Mouse (Mus musculus) gastrocnemius, adult 2 months (tissue): ENCODE data around the gene Gtf3c5. TPM values are rescaled to one million over a fixed set of nuclear protein-coding genes. Genes with fewer than 3 reads are reported as not detected.
A peak's percentile ranks its signal among the peaks of the same experiment; 100 is the strongest.

ENCODE experiments used
- DNase-seq: peaks from one replicate; pipeline ENCODE4 v3.0.0; 2022
- H3K27ac ChIP-seq: fragments of 200-600 bp; 2 replicates; pipeline ENCODE4 v1.8.1; 2022; ENCODE audit warnings: mild to moderate bottlenecking
- H3K4me3 ChIP-seq: fragments of 200-600 bp; 2 replicates; pipeline ENCODE4 v1.8.1; 2022; ENCODE audit warnings: mild to moderate bottlenecking, moderate library complexity
- CTCF ChIP-seq: fragments of 200-600 bp; IDR thresholded peaks from 2 replicates; pipeline ENCODE4 v1.8.1; 2022; ENCODE audit warnings: antibody characterized with exemption, mild to moderate bottlenecking, moderate library complexity
- intact Hi-C: fragments of 180-260 bp; cut with DNase I; formaldehyde crosslinking; loops from one replicate; pipeline ENCODE4 v1.15.1; 2025
- total RNA-seq, 2 experiments: library from RNA; stranded (reverse); gene quantifications; 2 replicates each; pipeline ENCODE4 v1.2.3; 2021

The Gtf3c5 gene
- total RNA-seq, 2 experiments from 2014 or later: 7.2 to 8.0 TPM

DNA sequence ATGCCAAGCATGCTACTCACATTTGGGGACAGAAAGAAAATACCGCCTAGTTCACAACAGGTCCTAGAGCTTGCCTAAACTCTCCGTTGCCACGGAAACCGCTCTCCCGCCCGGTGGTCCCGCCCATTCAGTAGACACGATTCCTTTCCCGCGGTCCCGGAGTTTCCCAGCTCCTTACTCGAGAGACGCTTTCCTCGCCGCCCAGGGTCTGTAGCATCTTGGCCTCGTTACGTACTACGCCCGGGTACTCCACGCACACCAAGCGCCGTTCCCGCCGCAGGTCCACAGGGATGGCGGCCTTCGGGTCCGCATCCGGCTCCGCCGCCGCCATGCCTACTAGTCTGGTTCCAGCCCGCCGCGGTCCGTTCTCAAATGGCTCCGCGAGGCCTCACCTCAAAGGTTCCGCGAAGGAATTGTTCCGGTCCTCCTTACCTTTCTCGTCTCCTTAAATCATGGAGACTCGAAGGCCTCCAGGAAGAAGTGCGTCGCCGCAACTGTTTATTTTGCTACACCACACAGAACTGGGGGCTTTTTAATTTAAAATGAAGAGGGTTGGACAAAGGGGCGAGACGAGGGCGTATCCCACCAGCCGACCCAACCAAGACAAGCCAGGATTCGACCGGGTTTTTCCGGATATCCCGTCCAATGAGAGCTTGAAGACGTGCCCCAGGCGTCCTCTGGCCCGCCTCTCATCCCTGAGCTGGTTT lies 751 bp downstream of the Gtf3c5 start:
- intact Hi-C loops: loop anchor here (2.0 kb wide), 1 partner anchor 34 kb away; no protein-coding TSS in a partner anchor
- H3K27ac ChIP-seq: peak overlapping the region; percentile 95
- H3K4me3 ChIP-seq: peak overlapping the region; percentile 76
- peak; percentile 90 for DNase-seq
- no peak for TF ChIP-seq CTCF

DNA sequence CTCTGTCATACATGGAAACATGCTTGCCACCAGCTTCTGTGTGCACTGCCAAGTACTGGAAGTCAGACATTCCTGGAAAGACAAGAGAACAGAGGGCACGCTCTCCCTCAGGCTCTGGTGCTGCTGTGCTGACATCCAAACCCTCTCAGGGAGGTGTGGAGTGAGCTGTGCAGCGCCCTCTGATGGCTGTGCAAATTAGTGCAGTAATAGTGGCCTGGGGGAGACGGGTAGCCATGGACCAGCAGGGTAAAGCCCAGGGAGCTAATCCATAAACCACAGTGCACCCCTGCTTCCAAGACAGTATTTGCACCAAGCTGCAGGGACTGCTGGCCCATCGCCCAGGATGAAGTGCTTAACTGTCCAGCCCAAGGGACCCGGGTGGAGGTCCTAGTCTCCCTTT lies 5.5 kb downstream of the Gtf3c5 start:
- Histone ChIP-seq H3K27ac (no peak overlapping the region), H3K4me3 (no peak overlapping the region)
- intact Hi-C loops: no loop called here
- DNase-seq: peak; percentile 53
- TF ChIP-seq CTCF: peak; percentile 62

DNA sequence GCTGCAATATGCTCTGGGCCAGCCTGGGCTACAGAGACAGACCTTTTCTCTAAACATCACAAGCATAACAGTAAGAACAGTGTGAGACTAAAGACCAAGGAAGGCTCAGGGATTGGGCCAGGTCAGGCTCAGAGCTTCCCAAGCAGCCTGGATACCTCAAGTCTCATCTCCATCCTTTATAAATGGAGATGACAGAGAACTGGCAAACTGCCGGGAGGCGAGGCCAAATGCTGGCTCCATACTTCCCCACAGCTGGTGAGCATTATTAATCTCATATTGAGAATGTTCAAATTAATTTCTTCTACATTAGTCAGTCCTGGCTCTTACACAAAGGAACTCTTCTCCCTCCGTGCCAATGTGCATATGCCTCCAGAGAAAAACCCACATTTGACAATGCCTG lies 6.7 kb downstream of the Gtf3c5 start:
- no peak overlapping the region for H3K4me3 ChIP-seq
- intact Hi-C loops: no loop called here
- H3K27ac ChIP-seq: no peak overlapping the region
- no peak for DNase-seq
- TF ChIP-seq CTCF: no peak

DNA sequence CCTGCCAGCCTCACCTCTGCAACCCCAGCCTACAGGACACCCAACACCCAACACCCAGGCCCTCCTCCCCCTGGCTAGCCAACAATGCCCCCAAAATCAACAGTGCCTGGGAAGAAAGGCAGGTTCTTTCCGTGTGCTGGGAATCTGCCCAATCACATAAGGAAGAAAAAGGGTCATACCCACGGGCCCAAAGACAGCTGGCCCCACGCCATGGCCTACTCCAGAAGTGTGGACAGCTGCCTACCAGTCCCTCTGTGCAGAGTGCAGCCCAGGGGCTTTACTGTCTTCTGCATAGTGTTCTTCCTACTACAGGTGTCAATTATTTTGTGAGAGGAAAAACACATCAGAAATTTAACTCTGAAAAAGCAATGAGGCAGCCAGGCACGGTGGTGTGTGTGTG lies 8.2 kb downstream of the Gtf3c5 start:
- no peak for TF ChIP-seq CTCF
- Histone ChIP-seq H3K27ac (no peak overlapping the region), H3K4me3 (no peak overlapping the region)
- intact Hi-C loops: no loop called here
- no peak for DNase-seq

DNA sequence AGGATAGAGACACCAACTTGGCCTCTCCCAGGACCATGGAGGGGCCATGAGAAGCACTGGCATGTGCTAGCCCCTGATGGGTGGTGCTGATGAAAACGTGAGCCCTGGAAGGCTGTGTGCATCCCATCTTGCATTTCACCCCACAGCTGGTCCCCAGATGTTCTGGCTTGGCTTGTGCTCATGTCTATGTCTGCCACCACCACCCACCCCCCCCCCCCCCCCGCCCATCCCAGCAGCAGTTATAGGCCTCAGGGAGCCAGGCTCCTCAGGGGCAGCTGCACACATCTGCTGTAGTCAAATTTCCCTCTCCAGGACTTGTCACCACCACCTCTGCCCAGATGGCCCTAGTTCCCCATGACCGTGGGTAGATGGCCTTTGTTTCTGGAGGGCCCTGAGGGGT lies 13.6 kb downstream of the Gtf3c5 start:
- Histone ChIP-seq H3K4me3 (no peak overlapping the region), H3K27ac (no peak overlapping the region)
- no peak for DNase-seq
- intact Hi-C loops: no loop called here
- no peak for TF ChIP-seq CTCF

DNA sequence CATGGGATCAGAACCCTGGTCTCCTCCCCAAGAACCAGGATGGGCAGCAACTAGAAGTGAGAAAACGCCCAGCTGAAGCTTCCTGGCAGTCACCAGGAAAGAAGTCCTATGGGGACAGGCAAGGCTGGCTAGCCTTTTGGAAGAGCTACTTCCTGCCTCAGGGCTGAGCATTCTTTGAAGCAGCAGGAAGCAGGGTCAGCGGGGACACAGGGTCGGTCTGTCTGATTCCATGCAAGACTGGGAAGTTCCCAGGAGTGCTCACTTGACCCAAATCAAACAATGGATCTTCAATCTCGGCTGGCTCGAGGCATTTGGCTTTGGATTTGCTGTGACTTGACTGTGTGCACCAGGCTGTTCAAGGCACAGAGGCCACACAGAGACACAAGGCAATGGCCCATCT lies 17.0 kb downstream of the Gtf3c5 start:
- Histone ChIP-seq H3K27ac (0 out of 2 replicates have a peak overlapping the region, but pooled peaks have one; percentile 24), H3K4me3 (no peak overlapping the region)
- TF ChIP-seq CTCF: no peak
- no peak for DNase-seq
- intact Hi-C loops: no loop called here

DNA sequence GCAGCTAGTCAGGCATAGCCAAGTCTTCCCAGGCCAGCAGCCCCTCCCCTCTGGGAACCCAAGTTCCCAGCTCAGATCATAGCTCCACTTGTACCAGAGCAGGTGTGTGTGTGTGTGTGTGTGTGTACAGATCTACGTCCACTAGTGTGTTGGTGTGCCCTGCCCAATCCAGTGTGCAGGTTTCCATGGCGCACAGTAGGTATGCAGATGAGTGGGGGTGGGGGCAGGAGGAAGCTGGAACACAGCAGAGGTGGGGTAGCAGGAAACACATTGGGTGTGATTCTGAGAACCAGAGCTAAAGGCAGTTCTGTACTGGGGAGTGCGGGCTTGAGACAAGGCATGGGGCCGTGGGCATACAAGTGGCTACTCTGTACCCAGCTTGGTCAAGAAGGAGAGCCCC lies 19.2 kb downstream of the Gtf3c5 start:
- H3K27ac ChIP-seq: peak overlapping the region; percentile 46
- no peak overlapping the region for H3K4me3 ChIP-seq

DNA sequence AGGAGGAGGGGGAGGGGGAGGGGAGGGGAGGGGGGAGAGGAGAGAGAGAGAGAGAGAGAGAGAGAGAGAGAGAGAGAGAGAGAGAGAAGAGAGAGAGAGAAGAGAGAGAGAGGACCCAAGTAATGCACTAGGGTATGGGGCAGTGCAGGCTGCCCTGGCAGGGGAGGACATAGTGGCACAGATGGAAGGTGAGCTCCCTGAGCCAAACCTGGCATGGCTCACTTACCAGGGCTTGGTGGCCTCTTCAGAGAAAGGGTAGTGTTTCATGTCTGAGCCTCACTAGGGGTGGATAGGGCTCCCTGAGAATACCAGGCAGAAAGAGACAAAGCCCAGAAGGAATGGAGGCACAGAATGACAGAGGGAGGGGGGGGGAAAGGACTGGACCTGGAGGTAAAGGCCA lies 19.7 kb downstream of the Gtf3c5 start:
- peak overlapping the region; percentile 46 for H3K27ac ChIP-seq
- no peak overlapping the region for H3K4me3 ChIP-seq

More for the DNA sequence above, 19.2 kb downstream of the Gtf3c5 start:
- TF ChIP-seq CTCF: no peak
- DNase-seq: no peak
- intact Hi-C loops: no loop called here

DNA sequence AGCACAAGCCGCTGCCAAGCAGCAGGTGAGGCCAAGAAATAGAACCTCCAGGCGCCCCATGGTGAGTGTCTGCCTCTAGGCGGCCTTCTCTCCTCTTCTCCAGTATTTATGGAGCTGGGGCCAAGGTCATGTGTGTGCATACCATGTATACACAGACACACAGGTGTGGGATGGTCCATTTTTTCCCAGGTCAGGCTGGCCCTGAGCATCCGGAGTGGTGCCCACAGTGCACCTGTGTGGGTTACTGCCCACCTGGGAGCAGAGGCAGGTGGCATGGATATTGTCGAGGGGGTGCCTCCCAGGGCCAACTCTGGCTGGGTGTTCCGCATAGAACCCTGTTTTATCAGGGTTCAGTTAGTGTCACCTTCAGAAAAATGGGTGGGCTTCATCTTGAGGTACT lies 20.2 kb downstream of the Gtf3c5 start, which contains the start of gene Cel:
Gene Cel, minus strand, starts transcription at position 101 of the 400 bp plus-strand sequence.
- no peak for DNase-seq
- peak within 1 kb of the TSS; percentile 46 for H3K27ac ChIP-seq
- TF ChIP-seq CTCF: no peak
- H3K4me3 ChIP-seq: no peak within 1 kb of the TSS
- intact Hi-C loops: no loop called here

More for the DNA sequence above, 19.7 kb downstream of the Gtf3c5 start:
- no peak for TF ChIP-seq CTCF
- intact Hi-C loops: no loop called here
- DNase-seq: peak; percentile 61

DNA sequence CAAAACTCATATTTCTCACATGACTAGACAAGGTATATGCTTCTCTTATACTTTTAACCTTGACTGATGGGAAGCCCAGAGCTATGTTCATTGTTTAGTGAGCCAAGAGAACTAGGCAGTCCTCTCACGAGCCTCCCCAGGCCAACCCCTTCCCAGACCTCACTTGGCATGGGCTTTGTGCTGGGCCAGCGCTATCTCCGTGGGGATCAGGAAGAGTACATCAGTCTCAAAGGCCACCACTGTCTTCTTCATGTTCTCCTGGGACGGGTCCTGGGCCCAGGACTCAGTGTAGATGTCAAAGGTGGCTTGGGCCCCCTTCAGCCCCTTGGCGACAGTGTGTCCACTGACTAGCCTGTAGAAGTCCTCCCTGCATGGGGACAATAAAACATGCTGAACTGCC lies 26.1 kb downstream of the Gtf3c5 start:
- DNase-seq: no peak
- intact Hi-C loops: no loop called here
- Histone ChIP-seq H3K4me3 (no peak overlapping the region), H3K27ac (no peak overlapping the region)
- no peak for TF ChIP-seq CTCF

DNA sequence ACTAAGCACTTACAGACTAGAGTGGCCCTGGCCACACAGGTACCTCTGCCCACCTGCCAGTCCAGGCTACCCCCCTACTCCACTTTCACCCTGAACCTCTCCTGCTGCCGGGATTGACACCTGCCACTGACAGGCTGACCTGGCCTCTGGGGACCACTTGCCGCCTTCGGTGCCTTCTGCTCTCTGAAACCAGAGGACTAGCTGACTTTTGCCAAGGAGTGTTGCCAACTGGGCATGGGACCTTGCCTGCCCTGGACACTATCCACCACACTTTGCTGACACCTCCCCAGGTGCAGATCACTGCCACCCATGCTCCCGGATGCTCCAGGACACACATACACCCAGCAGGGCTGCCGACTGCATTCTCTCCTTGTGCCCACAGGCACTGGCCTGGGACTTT lies 31.2 kb downstream of the Gtf3c5 start:
- peak; percentile 74 for DNase-seq
- Histone ChIP-seq H3K4me3 (no peak overlapping the region), H3K27ac (no peak overlapping the region)
- intact Hi-C loops: no loop called here
- TF ChIP-seq CTCF: no peak

DNA sequence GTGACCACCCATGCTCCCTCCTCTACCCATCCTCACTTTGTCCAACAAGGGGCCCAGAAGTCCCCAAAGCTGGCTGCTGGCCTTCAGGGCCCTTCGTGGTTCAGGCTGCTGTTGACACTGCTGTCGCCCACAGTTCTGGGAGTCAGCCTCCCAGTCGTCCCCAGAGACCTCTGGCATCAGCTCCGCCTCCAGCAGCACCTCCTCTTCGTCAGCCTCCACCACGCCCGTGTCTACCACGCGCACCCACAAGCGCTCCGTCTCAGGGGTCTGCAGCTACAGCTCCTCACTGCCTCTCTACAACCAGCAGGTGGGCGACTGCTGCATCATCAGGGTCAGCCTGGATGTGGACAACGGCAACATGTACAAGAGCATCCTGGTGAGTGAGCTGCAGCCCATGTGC lies 34.4 kb downstream of the Gtf3c5 start:
- intact Hi-C loops: loop anchor here (2.0 kb wide), 1 partner anchor 34 kb away; the partner anchor contains the start of gene Gtf3c5
- no peak for TF ChIP-seq CTCF

DNA sequence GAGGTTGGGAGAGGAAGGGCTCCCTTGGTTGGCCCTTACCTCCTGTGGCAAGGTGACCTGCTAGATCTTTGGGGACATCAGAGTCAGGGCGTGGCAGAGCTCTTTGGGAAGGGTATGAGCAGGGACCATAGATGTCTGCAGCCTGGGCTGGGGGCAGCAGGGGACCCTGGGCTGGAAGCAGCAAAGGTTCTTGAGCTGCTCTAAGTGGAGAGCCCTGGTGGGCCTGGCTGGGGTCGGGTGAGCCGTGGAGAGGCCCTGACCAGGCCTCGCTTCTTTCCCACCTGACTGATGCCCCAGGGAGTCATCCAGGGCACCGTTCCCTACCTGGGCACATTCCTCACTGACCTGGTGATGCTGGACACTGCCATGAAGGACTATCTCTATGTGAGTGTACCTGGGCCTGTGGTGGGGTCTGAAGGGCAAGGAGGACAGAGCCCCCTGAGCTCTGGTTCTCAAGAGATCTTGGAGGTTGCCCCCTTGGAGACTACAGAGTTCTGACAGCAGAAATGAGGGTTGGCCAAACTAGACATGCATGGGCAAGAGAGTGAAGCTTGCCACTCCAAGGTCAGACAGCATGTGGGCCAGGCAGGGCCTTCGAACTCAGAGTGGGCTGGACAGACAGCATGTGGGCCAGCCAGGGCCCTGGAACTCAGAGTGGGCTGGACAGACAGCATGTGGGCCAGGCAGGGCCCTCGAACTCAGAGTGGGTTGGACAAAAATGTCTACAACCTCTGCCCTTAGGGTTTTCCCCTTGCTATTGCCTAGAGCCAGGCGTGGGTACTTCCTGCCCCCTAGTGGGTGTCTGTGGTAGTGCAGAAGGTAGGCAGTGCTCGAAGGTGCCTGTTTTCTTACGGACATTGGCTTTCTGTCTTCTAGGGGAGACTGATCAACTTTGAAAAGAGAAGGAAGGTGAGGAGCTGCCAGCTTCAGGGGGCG lies 36.0 kb downstream of the Gtf3c5 start:
- peak; percentile 89 for DNase-seq
- H3K4me3 ChIP-seq: no peak overlapping the region
- peak overlapping the region; percentile 31; the same call in 1 of the 2 replicates for H3K27ac ChIP-seq
- intact Hi-C loops: loop anchor here (1.0 to 2.0 kb wide), 2 partner anchors 30 to 35 kb away; partner anchors contain the start of gene Gtf3c5
- peak; percentile 96 for TF ChIP-seq CTCF

More for the DNA sequence above, 34.4 kb downstream of the Gtf3c5 start:
- no peak for DNase-seq
- no peak overlapping the region for H3K27ac ChIP-seq
- no peak overlapping the region for H3K4me3 ChIP-seq
